Mouse (Mus musculus): ENCODE results near the gene Adamts2. TPM values are rescaled to one million over a fixed set of nuclear protein-coding genes. Genes with fewer than 3 reads are reported as not detected.

Adamts2 gene
- polyA plus RNA-seq, 2 experiments = 0.83 to 1.1 TPM

- no peaks in the 10 kb centered on the region for H3K4me1 ChIP-seq (replicated peaks; ENCODE audit: control insufficient read depth in 2 of 2, insufficient read depth in 2 of 2, low read length in 1 of 2)
- H3K36me3 ChIP-seq (replicated peaks; ENCODE audit: control insufficient read depth, insufficient read depth, low read depth) = no peaks in the 10 kb centered on the region
- no peak overlapping the region for H3K9ac ChIP-seq (replicated peaks)
- TF ChIP-seq EP300 (IDR thresholded peaks at IDR 0.05; ENCODE audit: low read depth) = no peak
- TF ChIP-seq CTCF (IDR thresholded peaks at IDR 0.05; ENCODE audit: low read depth) = no peak
- peaks cover 43% of the 10 kb centered on the region for H3K27me3 ChIP-seq (ENCODE audit: control insufficient read depth, insufficient read depth, low read length)
- no peaks in the 10 kb centered on the region for H3K9me3 ChIP-seq (ENCODE audit: control insufficient read depth, low read length)
- WGBS (ENCODE audit: insufficient replicate concordance) = 2% methylated on average over 52 of the region's 52 CpGs
- DNase-seq (ENCODE audit: low read depth in 3 of 3, low spot score in 3 of 3) (no peak), ATAC-seq (ENCODE audit: insufficient read depth) (no peak)
- H3K4me3 ChIP-seq (ENCODE audit: insufficient read depth in 1 of 2, low read depth in 2 of 2, low read length in 2 of 2) = no peak overlapping the region
- no peak overlapping the region for H3K27ac ChIP-seq
- H3K4me2 ChIP-seq (ENCODE audit: low read depth) = no peak overlapping the region
These were observed 1.4 kb downstream of the Adamts2 start for GRCm38 (mm10) chr11:50603082-50603910.

GRCm38 (mm10) chr11:50604371-50604770, 2.5 kb downstream of the Adamts2 start:
- DNase-seq (ENCODE audit: low read depth in 3 of 3, low spot score in 3 of 3) = no peak
- H3K27ac ChIP-seq = no peak overlapping the region
- no peak for ATAC-seq (ENCODE audit: insufficient read depth)
- no peaks in the 10 kb centered on the region for H3K4me1 ChIP-seq (replicated peaks; ENCODE audit: control insufficient read depth in 2 of 2, insufficient read depth in 2 of 2, low read length in 1 of 2)
- H3K4me3 ChIP-seq (ENCODE audit: insufficient read depth in 1 of 2, low read depth in 2 of 2, low read length in 2 of 2) = no peak overlapping the region
- no peak for TF ChIP-seq CTCF (IDR thresholded peaks at IDR 0.05; ENCODE audit: low read depth)
- no peak for TF ChIP-seq EP300 (IDR thresholded peaks at IDR 0.05; ENCODE audit: low read depth)
- no peak overlapping the region for H3K9ac ChIP-seq (replicated peaks)
- peaks cover 43% of the 10 kb centered on the region for H3K27me3 ChIP-seq (ENCODE audit: control insufficient read depth, insufficient read depth, low read length)
- H3K4me2 ChIP-seq (ENCODE audit: low read depth) = no peak overlapping the region
- WGBS (ENCODE audit: insufficient replicate concordance) = 49% methylated on average over 16 of the region's 16 CpGs
- no peaks in the 10 kb centered on the region for H3K9me3 ChIP-seq (ENCODE audit: control insufficient read depth, low read length)
- H3K36me3 ChIP-seq (replicated peaks; ENCODE audit: control insufficient read depth, insufficient read depth, low read depth) = no peaks in the 10 kb centered on the region

GRCm38 (mm10) chr11:50611181-50611580, 9.3 kb downstream of the Adamts2 start:
- H3K4me2 ChIP-seq (ENCODE audit: low read depth) = no peak overlapping the region
- no peaks in the 10 kb centered on the region for H3K4me1 ChIP-seq (replicated peaks; ENCODE audit: control insufficient read depth in 2 of 2, insufficient read depth in 2 of 2, low read length in 1 of 2)
- no peak overlapping the region for H3K27ac ChIP-seq
- no peak overlapping the region for H3K9ac ChIP-seq (replicated peaks)
- WGBS (ENCODE audit: insufficient replicate concordance) = 50% methylated on average over 5 of the region's 5 CpGs
- H3K9me3 ChIP-seq (ENCODE audit: control insufficient read depth, low read length) = no peaks in the 10 kb centered on the region
- no peak overlapping the region for H3K4me3 ChIP-seq (ENCODE audit: insufficient read depth in 1 of 2, low read depth in 2 of 2, low read length in 2 of 2)
- no peak for DNase-seq (ENCODE audit: low read depth in 3 of 3, low spot score in 3 of 3)
- H3K27me3 ChIP-seq (ENCODE audit: control insufficient read depth, insufficient read depth, low read length) = no peaks in the 10 kb centered on the region
- TF ChIP-seq CTCF (IDR thresholded peaks at IDR 0.05; ENCODE audit: low read depth) = no peak
- TF ChIP-seq EP300 (IDR thresholded peaks at IDR 0.05; ENCODE audit: low read depth) = no peak
- no peak for ATAC-seq (ENCODE audit: insufficient read depth)
- no peaks in the 10 kb centered on the region for H3K36me3 ChIP-seq (replicated peaks; ENCODE audit: control insufficient read depth, insufficient read depth, low read depth)

GRCm38 (mm10) chr11:50617015-50617543, 15.2 kb downstream of the Adamts2 start:
- DNase-seq (ENCODE audit: low read depth in 3 of 3, low spot score in 3 of 3) = no peak
- no peak overlapping the region for H3K4me3 ChIP-seq (ENCODE audit: insufficient read depth in 1 of 2, low read depth in 2 of 2, low read length in 2 of 2)
- no peak overlapping the region for H3K4me2 ChIP-seq (ENCODE audit: low read depth)
- no peak overlapping the region for H3K9ac ChIP-seq (replicated peaks)
- H3K27ac ChIP-seq = no peak overlapping the region
- H3K36me3 ChIP-seq (replicated peaks; ENCODE audit: control insufficient read depth, insufficient read depth, low read depth) = no peaks in the 10 kb centered on the region
- H3K27me3 ChIP-seq (ENCODE audit: control insufficient read depth, insufficient read depth, low read length) = no peaks in the 10 kb centered on the region
- TF ChIP-seq CTCF (IDR thresholded peaks at IDR 0.05; ENCODE audit: low read depth) (no peak), EP300 (IDR thresholded peaks at IDR 0.05; ENCODE audit: low read depth) (no peak)
- no peaks in the 10 kb centered on the region for H3K9me3 ChIP-seq (ENCODE audit: control insufficient read depth, low read length)
- 62% methylated on average over 11 of the region's 11 CpGs for WGBS (ENCODE audit: insufficient replicate concordance)
- H3K4me1 ChIP-seq (replicated peaks; ENCODE audit: control insufficient read depth in 2 of 2, insufficient read depth in 2 of 2, low read length in 1 of 2) = 0 out of 4 replicates have a peak, but pooled peaks cover 0 to 2% of the 10 kb centered on the region in 2 experiments
- ATAC-seq (ENCODE audit: insufficient read depth) = no peak

- Histone ChIP-seq H3K9ac (replicated peaks) (no peak overlapping the region), H3K36me3 (replicated peaks; ENCODE audit: control insufficient read depth, insufficient read depth, low read depth) (no peaks in the 10 kb centered on the region), H3K4me2 (ENCODE audit: low read depth) (no peak overlapping the region), H3K4me3 (ENCODE audit: insufficient read depth in 1 of 2, low read depth in 2 of 2, low read length in 2 of 2) (no peak overlapping the region), H3K27me3 (ENCODE audit: control insufficient read depth, insufficient read depth, low read length) (no peaks in the 10 kb centered on the region), H3K9me3 (ENCODE audit: control insufficient read depth, low read length) (no peaks in the 10 kb centered on the region), H3K4me1 (replicated peaks; ENCODE audit: control insufficient read depth in 2 of 2, insufficient read depth in 2 of 2, low read length in 1 of 2) (0 out of 4 replicates have a peak, but pooled peaks cover 0 to 2% of the 10 kb centered on the region in 2 experiments), H3K27ac (no peak overlapping the region)
- TF ChIP-seq CTCF (IDR thresholded peaks at IDR 0.05; ENCODE audit: low read depth) = no peak
- TF ChIP-seq EP300 (IDR thresholded peaks at IDR 0.05; ENCODE audit: low read depth) = no peak
- ATAC-seq (ENCODE audit: insufficient read depth) (no peak), DNase-seq (ENCODE audit: low read depth in 3 of 3, low spot score in 3 of 3) (no peak)
- WGBS (ENCODE audit: insufficient replicate concordance) = 62% methylated on average over 4 of the region's 4 CpGs
These were observed 19.0 kb downstream of the Adamts2 start for GRCm38 (mm10) chr11:50620926-50621325.
